Mouse (Mus musculus) T-helper 17 cell (primary cell): ENCODE measurements around the gene Tmem121.
"Not testable (repeated sequence)": the region's sequence is repeated elsewhere in the genome, so short reads cannot be mapped to it uniquely, and the experiment has no call there.

ENCODE experiments used
- in situ Hi-C, 2 experiments: fragments of 300-600 bp; cut with MboI, MseI; formaldehyde crosslinking; loops; 1 replicate in 1 of 2; 2 replicates in 1 of 2; pipeline ENCODE4 v1.15.1; 2025; ENCODE audit warnings: high pct_unique_total_duplicates in 2 of 2

The Tmem121 gene

DNA sequence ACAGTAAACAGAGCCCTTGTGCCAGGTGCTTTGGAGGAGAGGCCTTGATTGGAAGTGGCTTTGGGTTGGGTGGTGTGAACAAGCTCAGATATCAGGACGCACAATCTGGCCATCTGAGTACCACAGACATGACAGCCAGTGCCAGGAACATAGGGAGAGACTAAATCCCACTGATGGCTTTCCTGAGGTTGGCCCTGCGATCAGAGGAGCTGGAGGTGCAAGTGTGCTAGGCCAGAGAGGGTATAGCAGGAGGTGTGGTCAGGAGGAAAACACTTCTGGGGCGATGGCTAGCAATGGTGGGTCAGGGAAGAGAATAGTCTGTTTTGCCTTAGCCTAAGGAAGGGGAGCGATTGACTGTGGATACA is 1.3 kb downstream of the Tmem121 start:
- in situ Hi-C loops, result no loop called here

DNA sequence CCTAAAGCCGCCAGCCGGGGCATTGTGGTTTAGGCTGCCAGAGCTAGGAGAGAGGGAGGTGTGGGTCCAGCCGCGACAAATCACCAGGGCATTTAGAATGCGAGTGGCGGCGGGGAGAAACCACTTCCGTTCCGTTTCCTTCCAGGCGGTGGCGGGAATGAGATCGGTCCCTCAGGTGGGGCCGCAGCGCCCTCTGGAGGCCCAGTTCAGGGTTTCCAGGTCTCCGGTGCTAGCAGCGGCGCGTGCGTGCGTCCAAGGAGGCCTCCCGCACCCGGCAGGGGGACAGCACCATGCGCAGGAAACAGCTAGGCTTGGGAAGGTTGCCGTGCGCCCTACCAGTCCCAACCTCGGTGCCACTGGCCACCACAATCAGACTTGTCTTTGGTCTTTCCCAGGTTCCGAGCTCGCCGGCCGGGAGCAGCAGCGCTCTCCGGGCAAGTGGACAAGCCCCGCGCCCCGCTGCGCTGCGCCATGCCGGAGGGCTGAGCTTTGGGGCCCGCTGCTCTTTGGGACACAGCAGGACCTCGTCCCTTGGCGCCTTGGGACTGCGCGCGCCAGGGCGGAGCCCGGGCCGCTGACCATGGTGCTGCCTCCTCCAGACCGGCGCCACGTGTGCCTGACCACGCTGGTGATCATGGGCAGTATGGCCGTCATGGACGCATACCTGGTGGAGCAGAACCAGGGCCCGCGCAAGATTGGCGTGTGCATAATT is 2.0 kb downstream of the Tmem121 start:
- in situ Hi-C loops, result no loop called here

DNA sequence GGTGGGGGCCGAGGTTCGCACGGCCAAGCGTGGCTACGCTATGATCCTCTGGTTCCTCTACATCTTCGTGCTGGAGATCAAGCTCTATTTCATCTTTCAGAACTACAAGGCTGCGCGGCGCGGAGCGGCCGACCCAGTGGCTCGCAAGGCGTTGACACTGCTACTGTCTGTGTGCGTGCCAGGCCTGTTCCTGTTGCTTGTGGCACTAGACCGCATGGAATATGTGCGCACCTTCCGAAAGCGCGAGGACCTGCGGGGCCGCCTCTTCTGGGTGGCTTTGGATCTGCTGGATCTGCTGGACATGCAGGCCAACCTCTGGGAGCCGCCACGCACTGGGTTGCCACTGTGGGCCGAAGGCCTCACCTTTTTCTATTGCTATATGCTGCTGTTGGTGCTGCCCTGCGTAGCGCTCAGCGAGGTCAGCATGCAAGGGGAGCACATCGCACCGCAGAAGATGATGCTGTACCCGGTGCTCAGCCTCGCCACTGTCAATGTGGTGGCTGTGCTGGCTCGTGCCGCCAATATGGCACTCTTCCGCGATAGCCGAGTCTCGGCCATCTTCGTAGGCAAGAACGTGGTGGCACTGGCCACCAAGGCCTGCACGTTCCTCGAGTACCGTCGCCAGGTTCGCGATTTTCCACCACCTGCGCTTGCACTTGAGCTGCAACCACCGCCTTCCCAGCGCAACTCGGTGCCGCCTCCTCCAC is 2.8 kb downstream of the Tmem121 start:
- in situ Hi-C loops, result no loop called here

DNA sequence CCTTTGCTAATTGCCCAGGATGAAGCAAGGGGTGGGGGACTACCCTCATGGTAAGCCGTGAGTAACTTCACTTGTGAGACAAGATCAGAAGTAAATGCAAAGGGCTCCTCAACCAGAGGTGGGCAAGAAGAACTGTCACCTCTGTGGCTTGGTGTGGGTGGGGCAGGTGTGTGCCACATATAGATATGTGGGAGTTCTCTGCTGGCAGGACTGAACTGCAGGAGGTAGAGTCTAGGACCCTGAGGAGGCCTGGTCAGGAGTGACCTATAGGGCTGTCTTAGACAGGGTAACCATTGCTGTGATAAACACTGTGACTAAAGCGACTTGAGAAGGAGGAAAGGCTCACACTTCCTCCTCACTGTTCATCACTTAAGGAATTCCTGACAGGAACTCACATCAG is 7.7 kb downstream of the Tmem121 start:
- in situ Hi-C loops, result no loop called here

DNA sequence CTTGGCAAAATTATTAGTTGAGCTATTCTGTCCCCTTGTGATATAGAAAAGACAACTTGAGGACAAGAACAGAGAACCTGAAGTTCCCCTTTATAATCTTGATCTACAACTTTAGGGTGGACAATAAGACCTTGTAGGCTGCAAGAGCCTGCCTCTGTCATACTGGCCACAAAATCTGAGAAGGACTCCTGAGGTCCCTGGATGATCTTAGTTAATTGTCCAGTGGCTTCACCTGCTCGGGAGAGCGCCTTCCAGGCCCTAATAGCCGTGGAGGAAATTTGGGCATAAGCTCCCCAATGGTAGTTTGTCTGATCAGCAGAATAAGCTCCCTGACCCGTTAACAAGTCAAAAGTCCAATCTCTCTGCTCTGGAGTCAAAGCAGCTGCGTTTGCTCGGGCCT is 13.4 kb downstream of the Tmem121 start:
- in situ Hi-C loops, result not testable (repeated sequence)

DNA sequence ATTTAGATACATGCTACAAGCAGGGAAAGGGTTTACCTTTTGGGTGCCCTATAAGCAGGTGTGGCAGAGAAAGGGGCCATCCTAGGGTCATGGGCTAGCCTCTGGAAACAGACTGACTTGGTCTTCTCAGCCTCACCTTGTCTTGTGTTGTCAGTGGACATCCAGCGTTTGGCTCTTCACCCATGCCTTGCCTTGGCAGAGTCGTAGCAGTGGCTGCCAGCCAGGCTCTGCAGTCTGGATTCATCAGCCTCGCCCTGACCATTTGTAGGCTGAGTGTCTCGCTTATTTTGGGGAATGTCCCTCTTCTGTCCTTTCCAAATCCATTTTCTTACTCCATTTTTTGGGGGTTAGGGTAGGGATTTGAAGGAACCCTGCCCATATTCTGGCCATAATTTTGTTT is 15.6 kb downstream of the Tmem121 start:
- in situ Hi-C loops, result no loop called here

DNA sequence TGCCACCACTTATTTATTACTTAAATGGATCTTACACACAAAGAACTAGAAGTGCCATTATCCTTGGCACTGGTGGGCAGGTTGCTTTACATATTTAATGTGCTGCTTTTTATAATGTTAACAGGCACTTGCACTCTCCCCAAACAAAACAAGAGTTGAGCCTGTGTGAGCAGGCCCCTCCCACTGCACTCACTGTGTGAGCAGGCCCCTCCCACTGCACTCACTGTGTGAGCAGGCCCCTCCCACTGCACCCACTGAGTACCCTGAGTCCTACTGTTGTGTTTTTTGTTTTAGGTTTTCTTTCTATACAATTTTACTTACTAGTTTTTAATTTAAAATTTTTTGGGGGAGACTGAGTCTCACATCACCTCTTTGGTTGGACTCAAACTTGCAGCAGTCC is 16.3 kb downstream of the Tmem121 start:
- in situ Hi-C loops, result no loop called here

DNA sequence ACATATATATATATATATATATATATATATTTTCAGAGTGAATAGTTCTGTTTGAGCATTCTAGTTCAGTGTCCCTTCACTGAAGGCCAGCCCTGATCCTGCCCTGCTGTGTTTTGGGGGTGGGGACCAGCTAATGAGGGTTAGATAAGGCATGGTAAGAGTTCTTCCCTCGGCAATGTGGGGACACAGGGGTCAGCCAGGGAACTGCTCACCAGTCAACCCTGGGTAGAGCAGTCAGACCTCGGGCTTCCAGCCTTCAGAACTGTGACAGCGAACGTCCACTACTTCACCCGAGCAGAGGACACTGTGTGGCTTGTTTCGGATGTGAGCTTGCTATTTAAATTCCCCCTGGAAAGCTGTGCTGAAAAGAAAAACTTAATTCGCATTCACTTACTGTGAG is 17.8 kb downstream of the Tmem121 start:
- in situ Hi-C loops, result no loop called here

DNA sequence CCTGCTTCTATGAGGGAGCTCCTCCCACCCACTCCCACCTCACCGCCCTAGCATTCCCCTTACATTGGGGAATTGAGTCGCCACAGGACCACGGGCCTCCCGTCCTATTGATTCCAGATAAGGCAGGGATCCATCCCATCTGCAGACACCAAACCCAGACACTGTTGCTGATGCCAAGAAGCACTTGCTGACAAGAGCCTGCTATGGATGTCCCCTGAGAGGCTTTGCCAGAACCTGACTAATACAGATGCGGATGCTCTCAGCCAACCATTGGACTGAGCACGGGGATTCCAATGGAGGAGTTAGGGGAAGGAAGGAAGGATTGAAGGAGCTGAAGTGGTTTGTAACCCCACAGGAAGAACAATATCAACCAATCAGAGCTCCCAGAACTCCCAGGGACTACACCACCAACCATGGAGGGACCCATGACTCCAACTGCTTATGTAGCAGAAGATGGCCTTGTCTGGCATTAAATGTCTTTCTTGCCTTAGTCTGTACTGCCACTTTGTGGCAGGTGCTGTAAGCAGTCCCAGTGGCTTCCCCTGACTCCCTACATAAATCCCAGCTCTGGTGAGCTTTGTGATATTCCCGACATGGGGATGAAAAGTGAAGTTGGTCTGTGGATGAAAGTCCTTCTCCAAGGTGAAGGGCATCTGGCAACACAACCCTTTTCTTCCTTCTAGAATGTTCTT is 19.7 kb downstream of the Tmem121 start:
- in situ Hi-C loops, result no loop called here

DNA sequence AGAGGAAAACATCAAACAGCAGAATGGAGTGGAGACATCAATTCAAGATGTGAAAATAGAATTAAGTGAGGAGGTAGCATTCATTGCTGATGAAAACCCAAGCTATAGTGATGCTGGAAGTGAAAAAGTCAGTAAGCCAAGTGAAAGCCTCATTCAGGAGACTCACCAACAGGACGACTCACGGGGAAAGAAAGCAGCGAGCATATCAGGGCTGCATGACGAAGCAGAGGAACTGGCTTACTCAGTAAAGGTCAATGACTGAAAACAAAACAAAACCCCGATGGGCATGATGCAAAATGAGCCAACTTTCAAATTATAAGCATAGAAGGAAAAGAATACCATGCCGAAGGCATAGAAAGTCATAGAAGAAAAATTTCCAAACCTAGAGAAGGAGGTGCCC is 22.0 kb downstream of the Tmem121 start:
- in situ Hi-C loops, result no loop called here

DNA sequence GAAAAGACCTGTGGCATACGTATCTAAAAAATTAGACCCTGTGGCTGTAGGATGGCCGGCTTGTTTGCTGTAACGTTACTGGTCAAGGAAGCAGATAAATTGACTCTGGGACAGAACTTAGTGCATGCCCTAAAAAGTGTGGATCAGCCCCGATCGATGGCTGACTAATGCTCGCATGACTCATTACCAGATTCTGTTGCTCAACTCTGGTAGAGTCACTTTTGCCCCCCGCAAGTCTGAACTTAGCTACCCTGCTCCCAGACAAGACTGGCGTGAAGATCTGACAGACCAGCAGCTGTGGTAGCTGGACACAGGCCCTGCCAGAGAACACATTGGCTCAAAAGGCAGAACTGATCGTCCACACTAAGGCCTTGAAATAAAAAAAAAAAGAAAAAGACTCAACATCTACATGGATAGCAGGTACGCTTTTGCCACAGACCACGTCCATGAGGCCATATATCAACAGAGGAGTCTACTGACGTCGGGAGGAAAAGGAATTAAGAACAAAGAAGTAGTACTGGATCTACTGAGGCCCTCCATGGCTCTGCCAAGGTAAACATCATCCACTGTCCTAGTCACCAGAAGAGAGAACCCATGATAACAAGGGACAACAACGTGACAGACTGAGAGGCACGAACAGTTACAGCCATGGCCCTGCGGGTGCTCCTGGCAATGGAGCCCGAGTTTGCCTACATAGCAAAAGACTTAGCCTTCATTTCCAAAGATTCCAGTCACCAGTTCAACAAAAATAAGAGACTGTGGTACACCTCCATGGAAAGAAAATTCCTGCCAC is 25.1 kb downstream of the Tmem121 start:
- in situ Hi-C loops, result no loop called here

DNA sequence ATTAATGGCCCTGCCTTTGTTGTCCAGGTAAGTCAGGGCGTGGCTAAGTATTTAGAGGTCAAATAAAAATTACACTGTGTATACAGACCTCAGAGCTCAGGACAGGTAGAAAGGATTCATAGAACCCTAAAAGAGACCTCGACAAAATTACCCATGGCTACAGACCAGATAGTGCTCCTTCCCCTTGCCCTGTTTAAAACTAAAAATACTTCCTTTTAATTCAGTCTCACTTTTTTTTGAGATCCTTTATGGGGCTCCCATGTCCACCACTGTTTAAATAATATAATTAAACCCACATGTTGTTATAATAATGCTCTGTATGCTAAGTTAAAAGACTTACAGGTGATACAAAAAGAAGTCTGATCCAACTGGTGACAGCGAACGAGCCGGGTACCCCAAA is 26.0 kb downstream of the Tmem121 start:
- in situ Hi-C loops, result no loop called here

DNA sequence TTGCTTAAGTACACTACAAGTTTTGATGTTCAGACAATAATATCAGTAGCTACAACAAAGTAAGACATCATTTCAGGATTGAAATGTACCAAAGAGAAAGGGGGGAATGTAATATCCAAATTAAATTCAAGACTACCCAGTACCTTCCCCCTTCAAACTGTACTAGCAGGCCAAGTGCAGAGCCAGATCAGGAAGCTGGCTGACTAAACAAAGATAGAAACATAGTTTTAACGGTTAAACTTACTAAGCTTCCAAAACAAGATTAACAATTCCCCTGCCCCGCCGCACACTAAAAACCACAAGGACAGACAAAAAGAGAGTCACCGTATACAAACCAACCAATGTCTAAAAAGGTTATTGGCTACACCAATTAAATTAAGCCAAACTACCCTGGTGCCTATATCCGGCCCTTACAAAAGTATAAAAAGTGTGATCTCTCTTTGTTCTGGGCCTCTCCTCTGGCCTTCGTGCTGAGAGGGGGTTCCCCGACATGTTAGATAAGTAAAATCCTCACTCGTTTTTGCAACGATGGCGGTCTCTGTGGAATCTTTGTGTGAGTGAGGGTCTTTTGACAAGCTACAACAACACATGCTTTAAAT is 26.7 kb downstream of the Tmem121 start:
- in situ Hi-C loops, result no loop called here

DNA sequence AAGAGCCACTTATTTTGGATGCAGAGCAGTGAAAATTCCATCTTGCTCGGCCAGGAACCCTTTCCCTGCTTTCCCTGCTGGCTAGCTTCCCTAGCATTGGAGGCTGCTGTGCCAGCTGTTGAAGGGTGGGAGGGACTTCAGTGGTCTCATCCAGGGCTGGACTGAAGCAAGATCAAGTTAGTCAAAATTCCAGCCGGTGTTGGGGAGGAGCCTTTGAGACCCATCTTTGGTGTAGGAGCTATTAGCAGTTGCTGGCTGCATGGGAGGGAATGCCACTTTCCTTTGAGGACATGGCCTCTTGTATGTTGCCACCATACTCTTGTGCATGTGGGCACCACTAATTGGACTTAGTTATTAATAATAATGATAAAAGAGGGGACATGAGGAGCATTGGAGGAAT is 27.5 kb downstream of the Tmem121 start:
- in situ Hi-C loops, result no loop called here

DNA sequence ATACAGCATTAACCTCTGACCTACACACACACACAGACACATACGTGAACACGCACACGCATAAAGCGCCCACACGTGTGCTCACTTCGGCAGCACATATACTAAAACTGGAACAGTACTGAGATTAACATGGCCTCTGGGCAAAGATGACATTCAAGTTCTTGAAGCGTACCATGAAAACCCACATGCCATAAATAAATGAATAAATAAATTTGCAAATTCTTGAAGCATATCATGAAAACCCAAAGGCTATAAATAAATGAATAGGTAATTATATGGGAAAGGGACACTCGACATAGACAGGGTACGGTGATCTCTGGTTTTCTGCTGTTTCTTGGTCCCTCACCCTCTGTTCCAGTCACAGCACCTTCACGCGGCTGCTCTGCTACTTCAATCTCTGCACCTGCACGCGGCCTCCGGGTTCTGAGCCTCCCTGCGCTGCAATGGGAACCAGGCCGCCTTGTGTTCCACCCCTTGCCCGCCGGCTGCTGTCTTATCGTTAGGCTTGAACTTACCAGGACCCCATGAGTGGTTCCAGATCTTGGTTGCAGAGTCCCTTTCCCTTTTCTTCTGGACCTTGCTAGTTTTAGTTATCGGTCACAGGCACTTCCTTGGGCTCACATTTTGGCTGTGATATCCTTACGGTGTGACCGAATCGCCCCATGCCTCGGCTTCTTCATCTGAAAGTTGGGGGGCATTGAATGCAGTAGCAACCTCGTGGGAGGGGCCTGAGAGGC is 28.5 kb downstream of the Tmem121 start:
- in situ Hi-C loops, result no loop called here

DNA sequence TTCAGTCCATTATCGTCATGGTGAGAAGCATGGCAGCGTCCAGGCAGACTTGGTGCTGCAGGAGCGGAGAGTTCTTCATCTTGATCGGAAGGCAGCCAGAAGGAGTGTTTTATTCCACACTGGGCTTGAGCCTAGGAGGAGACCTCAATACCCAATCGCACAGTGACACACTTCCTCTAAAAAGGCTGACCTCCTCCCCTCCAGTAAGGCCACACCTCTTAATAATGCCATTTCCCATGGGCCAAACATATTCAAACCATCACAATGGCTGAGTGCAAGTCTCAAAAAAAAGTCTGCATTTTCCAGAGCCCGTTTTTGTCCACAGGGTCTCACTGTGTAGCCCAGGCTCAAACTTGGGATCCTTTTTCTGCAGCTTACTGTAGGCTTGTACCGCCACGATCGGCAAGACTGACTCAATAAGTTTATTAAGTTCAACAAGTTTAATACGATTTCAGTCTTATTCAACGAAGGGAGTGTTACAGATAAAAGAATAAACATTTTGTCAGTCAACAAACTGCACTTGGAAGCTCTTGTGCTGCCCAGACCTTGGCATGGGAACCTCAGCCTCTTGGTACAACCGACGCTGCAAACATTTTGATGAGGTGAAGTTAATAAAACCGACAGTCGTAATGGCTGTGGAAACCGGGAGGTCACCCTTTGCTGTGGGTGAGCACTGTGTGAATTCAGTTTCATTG is 29.4 kb downstream of the Tmem121 start:
- in situ Hi-C loops, result loop anchor here in 1 of 2 experiments (5.0 kb wide), 1 partner anchor 367 kb away; no protein-coding TSS in a partner anchor

DNA sequence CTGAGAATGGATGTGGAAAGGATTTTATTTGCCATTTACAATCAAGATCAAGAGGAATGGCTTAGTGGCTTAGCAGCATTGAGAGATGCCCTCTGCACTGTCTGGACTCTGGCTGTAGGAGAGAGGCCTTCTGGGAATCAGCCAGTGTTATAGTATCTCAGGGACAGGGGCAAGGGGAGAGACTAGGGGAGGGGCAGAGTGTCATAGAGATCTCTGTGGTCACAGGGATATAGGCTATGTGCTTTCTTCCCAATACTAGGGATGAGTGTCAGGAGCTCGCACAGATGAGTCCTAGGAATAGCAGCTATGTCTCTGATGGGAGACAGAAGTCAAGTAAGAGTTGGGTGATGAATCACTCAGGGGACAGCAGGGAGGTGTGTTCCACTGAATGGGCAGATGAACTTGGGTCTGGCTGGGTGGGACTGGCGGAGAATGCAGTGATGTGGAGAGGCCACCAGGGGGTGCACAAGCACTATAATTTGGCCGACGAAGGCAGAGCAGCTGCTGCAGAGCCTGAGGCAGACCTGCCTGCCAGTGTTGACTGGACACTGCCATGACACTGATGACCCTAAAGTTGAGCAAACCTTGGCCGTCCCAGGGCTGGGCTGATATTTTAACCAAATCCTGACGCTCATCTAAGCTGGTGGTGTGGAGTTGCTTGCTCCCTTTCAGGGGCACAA is 30.1 kb downstream of the Tmem121 start:
- in situ Hi-C loops, result loop anchor here in 1 of 2 experiments (5.0 kb wide), 1 partner anchor 366 kb away; no protein-coding TSS in a partner anchor

DNA sequence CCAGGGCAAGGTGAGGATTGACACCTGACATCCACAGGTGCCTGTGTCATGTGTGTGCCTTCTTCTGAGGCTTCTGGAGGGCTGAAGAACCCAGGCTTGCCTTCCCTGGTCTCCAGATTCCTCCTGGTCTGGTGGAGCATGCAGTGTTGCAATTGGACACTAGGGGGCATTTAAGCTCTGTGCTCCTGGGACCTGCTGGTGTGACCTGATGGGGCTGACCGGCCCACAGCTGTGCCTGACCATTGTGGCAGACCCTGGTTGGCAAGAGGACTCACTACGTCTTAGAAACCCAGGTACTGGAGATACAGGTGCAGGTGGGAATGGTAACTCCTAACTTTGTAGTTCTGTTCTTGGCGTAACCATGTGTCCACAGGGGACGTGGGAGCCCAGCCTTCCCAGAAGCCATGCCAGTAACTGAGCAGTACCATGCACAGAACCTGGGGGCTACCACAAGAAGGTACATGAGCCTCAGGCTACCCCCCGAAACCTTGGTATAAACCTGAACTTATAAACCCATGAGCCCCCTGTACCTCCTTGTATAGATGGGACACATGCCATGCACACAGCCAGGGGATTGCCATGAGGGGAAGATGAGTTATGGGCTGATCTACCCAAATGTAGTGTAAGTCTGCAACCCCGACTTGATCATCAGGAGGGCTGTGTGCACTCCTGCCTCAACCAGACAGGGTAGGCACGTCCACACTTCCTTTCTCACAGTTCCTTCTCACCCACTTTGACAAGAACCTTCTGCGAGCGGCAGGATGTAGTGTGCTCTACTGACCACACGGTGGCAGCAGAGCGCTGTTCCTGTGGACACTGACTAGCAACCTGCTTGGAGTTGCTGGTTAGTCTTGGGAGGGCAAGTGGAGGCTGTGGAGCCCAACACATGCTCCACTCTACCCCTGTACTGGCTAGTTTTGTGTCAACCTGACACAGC is 31.8 kb downstream of the Tmem121 start:
- in situ Hi-C loops, result loop anchor here in 1 of 2 experiments (5.0 kb wide), 1 partner anchor 365 kb away; no protein-coding TSS in a partner anchor
